Mouse (Mus musculus): ENCODE results near the gene Fbxl3. TPM values are rescaled to one million over a fixed set of nuclear protein-coding genes. Genes with fewer than 3 reads are reported as not detected.
A peak's percentile ranks its signal among the peaks of the same experiment; 100 is the strongest.

Fbxl3 gene
- polyA plus RNA-seq, 1 experiment from 2014 or later: 30.1 TPM

DNA sequence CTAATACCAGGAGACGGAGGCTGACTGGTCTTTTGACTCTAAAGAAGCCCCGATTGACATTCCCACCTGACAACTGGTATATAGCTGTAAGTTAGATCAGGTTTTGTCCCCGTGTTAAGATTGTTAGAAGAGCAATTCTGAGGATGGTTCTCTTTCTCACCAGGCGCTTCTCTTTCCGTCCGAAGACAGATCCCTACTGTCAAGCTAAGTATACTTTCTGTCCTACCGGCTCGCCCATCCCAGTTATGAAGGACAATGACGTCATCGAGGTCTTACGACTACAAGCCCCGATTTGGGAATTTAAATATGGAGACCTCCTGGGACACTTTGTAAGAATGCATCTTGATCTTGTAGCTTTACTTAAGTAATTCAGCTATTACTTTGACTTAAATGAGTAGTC is 27.9 kb downstream of the Fbxl3 start:
- no peak for ATAC-seq (ENCODE audit: insufficient number of reproducible peaks, insufficient read depth, low FRiP score, low read depth)
- 90% methylated on average over 12 of the region's 12 CpGs for WGBS
- no peak overlapping the region for H3K27ac ChIP-seq (replicated peaks in 1 of 2; ENCODE audit: control insufficient read depth in 1 of 2, insufficient read depth in 1 of 2, low read depth in 2 of 2, low read length in 2 of 2)
- H3K9ac ChIP-seq (ENCODE audit: low read length): no peak overlapping the region
- H3K36me3 ChIP-seq (ENCODE audit: control insufficient read depth, insufficient read depth, low read length): peaks cover 44% of the 10 kb centered on the region
- H3K4me1 ChIP-seq (ENCODE audit: control insufficient read depth in 2 of 2, insufficient read depth in 2 of 2, low read length in 2 of 2): peaks cover 0 to 5% of the 10 kb centered on the region in 2 experiments; a peak in 2 of 4 replicates
- no peaks in the 10 kb centered on the region for H3K9me3 ChIP-seq (ENCODE audit: control insufficient read depth, low read length)
- H3K27me3 ChIP-seq (ENCODE audit: control insufficient read depth, insufficient read depth, low read length): no peaks in the 10 kb centered on the region
- H3K4me3 ChIP-seq (ENCODE audit: control insufficient read depth in 1 of 2, insufficient read depth in 1 of 2, low read depth in 1 of 2, low read length in 2 of 2): no peak overlapping the region
- H3K4me2 ChIP-seq (ENCODE audit: low read length): no peak overlapping the region

DNA sequence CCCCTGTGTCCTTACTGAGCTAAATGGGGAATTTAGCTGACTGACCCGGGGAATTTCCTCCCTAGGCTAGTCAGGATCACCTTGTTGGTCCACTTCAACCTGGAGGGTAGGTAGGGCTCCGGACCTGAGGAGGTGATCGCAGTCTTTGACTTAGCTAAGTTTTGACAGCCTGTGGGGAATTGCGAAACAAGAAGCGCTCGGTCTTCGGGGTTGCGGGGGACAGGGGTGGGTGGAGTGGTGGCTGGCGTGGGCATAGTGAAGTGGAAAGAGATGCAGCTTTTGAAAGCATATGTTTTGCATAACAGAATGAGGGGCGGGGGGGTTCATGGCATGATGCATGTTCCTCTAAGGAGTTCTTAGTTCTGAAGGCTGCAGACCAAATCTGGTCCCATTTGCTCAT is 28.6 kb downstream of the Fbxl3 start:
- no peak for ATAC-seq (ENCODE audit: insufficient number of reproducible peaks, insufficient read depth, low FRiP score, low read depth)
- WGBS: 2% methylated on average over 10 of the region's 10 CpGs
- Histone ChIP-seq H3K9me3 (ENCODE audit: control insufficient read depth, low read length) (no peaks in the 10 kb centered on the region), H3K4me1 (ENCODE audit: control insufficient read depth in 2 of 2, insufficient read depth in 2 of 2, low read length in 2 of 2) (peaks cover 0 to 5% of the 10 kb centered on the region in 2 experiments; a peak in 2 of 4 replicates), H3K4me2 (ENCODE audit: low read length) (peak overlapping the region; percentile 97), H3K27ac (replicated peaks in 1 of 2; ENCODE audit: control insufficient read depth in 1 of 2, insufficient read depth in 1 of 2, low read depth in 2 of 2, low read length in 2 of 2) (peak overlapping the region; percentile 78 to 84), H3K27me3 (ENCODE audit: control insufficient read depth, insufficient read depth, low read length) (no peaks in the 10 kb centered on the region), H3K4me3 (ENCODE audit: control insufficient read depth in 1 of 2, insufficient read depth in 1 of 2, low read depth in 1 of 2, low read length in 2 of 2) (peak overlapping the region; percentile 62 to 78), H3K9ac (ENCODE audit: low read length) (peak overlapping the region; percentile 79), H3K36me3 (ENCODE audit: control insufficient read depth, insufficient read depth, low read length) (peaks cover 37% of the 10 kb centered on the region)

DNA sequence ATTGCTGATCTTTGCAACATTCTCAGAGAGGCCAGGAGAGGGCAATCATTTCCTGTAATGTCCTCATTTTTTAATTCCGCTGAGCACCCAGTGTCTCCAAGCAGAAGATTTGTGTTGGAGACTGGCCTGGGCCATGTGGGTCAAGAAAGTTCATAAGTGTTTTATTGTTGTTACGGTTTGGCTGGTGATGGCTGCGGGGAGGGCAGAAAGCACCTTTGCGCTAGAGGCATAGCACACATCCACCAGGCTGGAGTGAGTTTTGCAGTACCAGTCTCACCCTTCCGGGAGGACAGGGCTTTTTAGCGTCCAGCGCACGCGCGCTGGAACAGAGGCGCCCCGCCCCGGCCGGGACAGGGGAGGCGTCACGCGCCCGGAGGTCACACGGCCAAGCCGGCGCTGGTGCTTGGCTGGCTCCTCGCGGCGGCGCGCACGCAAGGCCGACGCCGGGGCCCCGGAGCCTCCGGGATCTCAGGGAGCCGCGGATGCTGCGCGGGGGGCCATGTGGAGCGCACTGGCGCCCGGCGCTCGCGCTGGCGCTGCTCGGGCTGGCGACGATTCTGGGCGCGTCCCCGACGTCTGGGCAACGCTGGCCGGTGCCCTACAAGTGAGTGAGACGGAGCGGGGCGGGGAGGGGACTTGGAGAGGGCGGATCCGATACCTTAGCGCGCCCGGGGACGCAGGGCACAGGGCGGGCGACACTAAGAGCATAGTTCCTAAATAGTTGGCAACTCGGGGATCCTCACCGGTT is 29.3 kb downstream of the Fbxl3 start, which contains the start of gene Cln5:
TSS of gene Cln5 (plus strand) at position 353 of the 748 bp plus-strand sequence.
- H3K4me3 ChIP-seq (ENCODE audit: control insufficient read depth in 1 of 2, insufficient read depth in 1 of 2, low read depth in 1 of 2, low read length in 2 of 2): peak within 1 kb of the TSS; percentile 62 to 78
- peak within 1 kb of the TSS; percentile 97 for H3K4me2 ChIP-seq (ENCODE audit: low read length)
- peak within 1 kb of the TSS; percentile 84 to 88 for H3K27ac ChIP-seq (replicated peaks in 1 of 2; ENCODE audit: control insufficient read depth in 1 of 2, insufficient read depth in 1 of 2, low read depth in 2 of 2, low read length in 2 of 2)
- H3K27me3 ChIP-seq (ENCODE audit: control insufficient read depth, insufficient read depth, low read length): no peaks in the 10 kb centered on the region
- H3K4me1 ChIP-seq (ENCODE audit: control insufficient read depth in 2 of 2, insufficient read depth in 2 of 2, low read length in 2 of 2): peaks cover 3 to 11% of the 10 kb centered on the region in 2 experiments; a peak in 3 of 4 replicates
- H3K9ac ChIP-seq (ENCODE audit: low read length): peak within 1 kb of the TSS; percentile 79
- ATAC-seq (ENCODE audit: insufficient number of reproducible peaks, insufficient read depth, low FRiP score, low read depth): peak; percentile 95
- H3K36me3 ChIP-seq (ENCODE audit: control insufficient read depth, insufficient read depth, low read length): peaks cover 30% of the 10 kb centered on the region
- WGBS: under 1% methylated on average over 45 of the region's 65 CpGs
- H3K9me3 ChIP-seq (ENCODE audit: control insufficient read depth, low read length): no peaks in the 10 kb centered on the region

DNA sequence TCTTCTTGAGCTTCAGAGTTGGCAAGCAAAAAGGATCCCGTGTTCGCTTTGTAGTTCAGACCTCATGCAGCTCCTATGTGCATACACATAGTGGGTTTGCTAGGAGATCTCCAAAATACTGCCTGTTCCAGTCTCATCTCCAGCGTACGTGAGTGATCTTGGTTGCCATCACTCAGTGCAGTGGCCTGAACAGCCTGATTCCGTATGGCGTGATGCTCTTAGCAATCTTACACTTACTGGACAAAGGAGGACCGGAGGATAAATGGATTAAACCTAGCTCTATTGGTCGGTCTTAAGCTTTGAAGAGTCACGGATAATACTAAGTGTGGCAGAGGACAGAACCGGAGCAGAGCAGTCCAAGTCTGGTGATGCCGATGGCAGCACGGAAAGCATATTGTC is 29.9 kb downstream of the Fbxl3 start:
- peak overlapping the region; percentile 84 to 88 for H3K27ac ChIP-seq (replicated peaks in 1 of 2; ENCODE audit: control insufficient read depth in 1 of 2, insufficient read depth in 1 of 2, low read depth in 2 of 2, low read length in 2 of 2)
- peaks cover 3 to 12% of the 10 kb centered on the region in 2 experiments; a peak in 3 of 4 replicates for H3K4me1 ChIP-seq (ENCODE audit: control insufficient read depth in 2 of 2, insufficient read depth in 2 of 2, low read length in 2 of 2)
- H3K4me2 ChIP-seq (ENCODE audit: low read length): peak overlapping the region; percentile 97
- H3K36me3 ChIP-seq (ENCODE audit: control insufficient read depth, insufficient read depth, low read length): peaks cover 24% of the 10 kb centered on the region
- H3K4me3 ChIP-seq (ENCODE audit: control insufficient read depth in 1 of 2, insufficient read depth in 1 of 2, low read depth in 1 of 2, low read length in 2 of 2): peak overlapping the region; percentile 62 to 78
- H3K27me3 ChIP-seq (ENCODE audit: control insufficient read depth, insufficient read depth, low read length): no peaks in the 10 kb centered on the region
- H3K9me3 ChIP-seq (ENCODE audit: control insufficient read depth, low read length): no peaks in the 10 kb centered on the region
- peak overlapping the region; percentile 79 for H3K9ac ChIP-seq (ENCODE audit: low read length)
- ATAC-seq (ENCODE audit: insufficient number of reproducible peaks, insufficient read depth, low FRiP score, low read depth): no peak; the same call in 1 of the 2 replicates
- 13% methylated on average over 12 of the region's 12 CpGs for WGBS

DNA sequence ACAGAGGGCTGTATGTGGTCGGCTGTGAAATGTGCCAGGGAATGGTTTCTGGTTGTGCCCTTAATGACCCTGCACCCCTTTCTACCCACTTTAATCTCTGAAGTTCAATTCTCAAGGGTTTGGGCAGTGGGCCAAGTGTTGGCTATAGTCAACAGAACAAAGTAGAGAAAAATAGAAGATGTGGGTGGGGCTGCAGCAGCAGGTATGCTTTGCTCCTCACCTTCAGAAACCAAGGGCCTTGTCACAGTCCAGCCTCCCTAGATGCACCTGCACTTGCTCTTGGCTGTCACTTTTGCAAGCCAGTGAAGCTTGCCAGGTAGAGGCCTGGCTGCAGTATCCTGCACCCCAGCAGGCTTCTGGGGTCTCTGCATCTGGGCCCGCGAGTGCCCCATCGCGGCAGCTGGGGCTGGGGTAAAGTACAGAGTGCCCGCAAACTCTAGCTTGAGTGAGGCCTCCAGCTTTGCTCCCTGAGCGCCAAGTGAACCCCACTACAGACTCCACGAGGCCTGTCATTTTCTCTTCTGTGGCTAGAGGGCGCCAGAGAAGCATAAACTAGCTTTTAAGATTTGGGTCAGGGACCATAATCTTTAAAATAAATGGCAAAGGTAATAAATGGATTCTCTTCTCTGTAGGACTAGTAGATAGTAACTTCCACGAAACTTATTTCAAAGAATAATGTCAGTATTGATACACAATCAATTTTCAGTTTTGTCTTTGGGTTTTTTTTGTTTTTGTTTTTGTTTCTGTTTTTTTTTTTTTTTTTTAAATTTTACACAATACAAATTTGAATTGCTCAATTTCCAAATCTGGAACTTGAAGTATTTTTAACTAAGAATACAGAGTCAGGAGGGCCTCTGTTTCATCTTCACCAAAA is 33.8 kb downstream of the Fbxl3 start:
- H3K4me3 ChIP-seq (ENCODE audit: control insufficient read depth in 1 of 2, insufficient read depth in 1 of 2, low read depth in 1 of 2, low read length in 2 of 2): no peak overlapping the region
- peaks cover 3 to 12% of the 10 kb centered on the region in 2 experiments; a peak in 3 of 4 replicates for H3K4me1 ChIP-seq (ENCODE audit: control insufficient read depth in 2 of 2, insufficient read depth in 2 of 2, low read length in 2 of 2)
- no peak overlapping the region for H3K9ac ChIP-seq (ENCODE audit: low read length)
- no peak overlapping the region for H3K27ac ChIP-seq (replicated peaks in 1 of 2; ENCODE audit: control insufficient read depth in 1 of 2, insufficient read depth in 1 of 2, low read depth in 2 of 2, low read length in 2 of 2)
- H3K27me3 ChIP-seq (ENCODE audit: control insufficient read depth, insufficient read depth, low read length): no peaks in the 10 kb centered on the region
- no peaks in the 10 kb centered on the region for H3K9me3 ChIP-seq (ENCODE audit: control insufficient read depth, low read length)
- 5% methylated on average over 10 of the region's 10 CpGs for WGBS
- H3K36me3 ChIP-seq (ENCODE audit: control insufficient read depth, insufficient read depth, low read length): no peaks in the 10 kb centered on the region
- no peak for ATAC-seq (ENCODE audit: insufficient number of reproducible peaks, insufficient read depth, low FRiP score, low read depth)
- peak overlapping the region; percentile 42; the same call in 1 of the 2 replicates for H3K4me2 ChIP-seq (ENCODE audit: low read length)

DNA sequence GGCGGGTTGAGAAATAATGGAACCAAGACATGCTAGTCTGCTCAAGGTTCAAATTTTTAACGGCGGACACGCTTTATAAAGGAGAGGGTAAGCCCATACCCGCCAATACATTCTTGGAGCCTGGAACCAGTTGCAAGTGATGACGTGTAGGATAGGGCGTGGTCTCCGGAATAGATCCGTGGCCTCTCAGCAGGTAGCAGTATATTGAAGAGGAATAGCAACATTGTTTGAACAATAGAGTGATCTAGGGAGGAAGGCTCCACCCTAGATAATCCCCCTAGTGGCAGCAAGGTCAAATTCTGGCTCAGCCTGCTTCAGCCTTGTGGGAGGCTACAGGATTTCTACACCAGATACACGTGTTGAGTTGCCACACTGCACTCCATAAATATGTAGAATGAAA is 39.9 kb downstream of the Fbxl3 start:
- no peak for ATAC-seq (ENCODE audit: insufficient number of reproducible peaks, insufficient read depth, low FRiP score, low read depth)
- H3K9ac ChIP-seq (ENCODE audit: low read length): no peak overlapping the region
- H3K4me1 ChIP-seq (ENCODE audit: control insufficient read depth in 2 of 2, insufficient read depth in 2 of 2, low read length in 2 of 2): no peaks in the 10 kb centered on the region
- H3K4me3 ChIP-seq (ENCODE audit: control insufficient read depth in 1 of 2, insufficient read depth in 1 of 2, low read depth in 1 of 2, low read length in 2 of 2): no peak overlapping the region
- no peaks in the 10 kb centered on the region for H3K36me3 ChIP-seq (ENCODE audit: control insufficient read depth, insufficient read depth, low read length)
- WGBS: 83% methylated on average over 10 of the region's 10 CpGs
- no peak overlapping the region for H3K4me2 ChIP-seq (ENCODE audit: low read length)
- no peaks in the 10 kb centered on the region for H3K27me3 ChIP-seq (ENCODE audit: control insufficient read depth, insufficient read depth, low read length)
- no peak overlapping the region for H3K27ac ChIP-seq (replicated peaks in 1 of 2; ENCODE audit: control insufficient read depth in 1 of 2, insufficient read depth in 1 of 2, low read depth in 2 of 2, low read length in 2 of 2)
- no peaks in the 10 kb centered on the region for H3K9me3 ChIP-seq (ENCODE audit: control insufficient read depth, low read length)

DNA sequence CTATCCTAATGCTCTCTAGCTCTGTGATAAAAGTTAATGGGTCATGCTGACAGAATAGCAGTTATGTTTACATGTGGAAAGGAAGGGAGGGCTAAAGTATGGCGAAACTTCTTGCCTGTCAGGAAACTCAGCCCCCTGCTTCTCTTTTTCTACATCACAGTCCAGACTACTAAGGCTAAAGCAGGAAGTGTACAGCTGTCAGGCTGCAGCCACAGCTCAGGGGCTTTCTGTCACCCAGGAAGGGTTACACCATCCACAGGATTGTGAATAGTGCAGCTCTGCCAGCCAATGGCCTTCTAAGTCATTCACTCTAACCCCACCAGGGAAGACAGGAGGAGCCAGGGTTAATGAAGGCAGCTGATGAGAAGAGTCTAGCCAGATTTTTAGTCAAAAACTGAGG is 40.4 kb downstream of the Fbxl3 start:
- Histone ChIP-seq H3K27me3 (ENCODE audit: control insufficient read depth, insufficient read depth, low read length) (no peaks in the 10 kb centered on the region), H3K4me3 (ENCODE audit: control insufficient read depth in 1 of 2, insufficient read depth in 1 of 2, low read depth in 1 of 2, low read length in 2 of 2) (no peak overlapping the region), H3K4me1 (ENCODE audit: control insufficient read depth in 2 of 2, insufficient read depth in 2 of 2, low read length in 2 of 2) (no peaks in the 10 kb centered on the region), H3K4me2 (ENCODE audit: low read length) (no peak overlapping the region), H3K36me3 (ENCODE audit: control insufficient read depth, insufficient read depth, low read length) (no peaks in the 10 kb centered on the region), H3K27ac (replicated peaks in 1 of 2; ENCODE audit: control insufficient read depth in 1 of 2, insufficient read depth in 1 of 2, low read depth in 2 of 2, low read length in 2 of 2) (no peak overlapping the region), H3K9ac (ENCODE audit: low read length) (no peak overlapping the region), H3K9me3 (ENCODE audit: control insufficient read depth, low read length) (no peaks in the 10 kb centered on the region)
- no peak for ATAC-seq (ENCODE audit: insufficient number of reproducible peaks, insufficient read depth, low FRiP score, low read depth)
- WGBS: 76% methylated on average over 1 of the region's 1 CpGs
